Mouse (Mus musculus) adrenal gland, postnatal 14 days (tissue): ENCODE data around the gene Glis3. TPM values are rescaled to one million over a fixed set of nuclear protein-coding genes. Genes with fewer than 3 reads are reported as not detected.
A peak's percentile ranks its signal among the peaks of the same experiment; 100 is the strongest.

Source experiments
- DNase-seq: peaks from one replicate; pipeline ENCODE4 v3.0.0; 2021; ENCODE audit warnings: mixed read lengths
- total RNA-seq: library from RNA; stranded (reverse); gene quantifications from 2 replicates; pipeline ENCODE4 v1.2.3, GENCODE M21; 2021

Glis3 gene
- total RNA-seq, 1 experiment from 2014 or later, result 6.4 TPM

DNA sequence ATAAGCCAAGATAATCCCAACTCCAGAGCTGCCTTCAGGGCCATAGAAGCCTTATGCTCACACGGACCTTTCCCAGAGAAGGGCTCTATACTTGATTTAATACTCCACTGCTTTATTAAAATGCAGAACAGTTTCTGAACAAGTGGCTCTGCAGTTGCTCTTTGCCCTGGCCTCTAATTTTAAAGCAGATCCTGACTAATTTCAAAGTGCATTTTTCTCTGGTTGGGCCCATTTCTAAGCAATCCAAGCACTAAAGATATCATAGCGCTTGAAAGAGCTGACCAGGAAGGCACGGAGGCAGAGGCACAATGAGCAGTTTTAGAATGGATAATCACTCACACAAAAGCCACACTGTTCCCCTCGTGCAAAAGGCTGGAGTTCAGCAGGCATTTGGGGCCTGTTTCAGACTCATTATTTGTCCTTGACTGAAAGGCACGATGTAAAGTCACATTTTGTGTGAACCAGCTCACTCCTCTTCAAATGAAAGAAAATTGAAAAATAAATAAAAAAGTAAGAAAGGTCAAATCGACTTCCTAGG, 202.5 kb downstream of the Glis3 start:
- no peak for DNase-seq

DNA sequence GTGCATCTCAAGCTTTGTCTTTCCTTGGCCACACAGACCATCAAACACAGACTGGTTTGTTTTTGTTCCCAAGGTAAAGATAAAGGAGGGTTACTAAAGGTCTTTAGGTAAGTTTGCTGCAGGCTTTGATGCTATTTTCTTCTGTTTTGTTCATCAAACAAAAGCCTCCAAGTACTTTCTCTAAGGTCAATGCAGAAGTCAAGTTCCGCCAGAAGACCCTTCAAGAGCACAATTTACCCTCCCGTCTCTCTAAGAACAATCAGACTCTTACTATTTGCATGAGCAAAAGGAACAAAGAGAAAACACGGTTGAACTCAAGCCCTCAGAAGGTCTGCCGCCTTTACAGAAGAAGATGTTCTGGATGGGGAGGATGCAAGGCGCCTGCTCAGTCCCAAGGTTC, 206.3 kb downstream of the Glis3 start:
- no peak for DNase-seq

DNA sequence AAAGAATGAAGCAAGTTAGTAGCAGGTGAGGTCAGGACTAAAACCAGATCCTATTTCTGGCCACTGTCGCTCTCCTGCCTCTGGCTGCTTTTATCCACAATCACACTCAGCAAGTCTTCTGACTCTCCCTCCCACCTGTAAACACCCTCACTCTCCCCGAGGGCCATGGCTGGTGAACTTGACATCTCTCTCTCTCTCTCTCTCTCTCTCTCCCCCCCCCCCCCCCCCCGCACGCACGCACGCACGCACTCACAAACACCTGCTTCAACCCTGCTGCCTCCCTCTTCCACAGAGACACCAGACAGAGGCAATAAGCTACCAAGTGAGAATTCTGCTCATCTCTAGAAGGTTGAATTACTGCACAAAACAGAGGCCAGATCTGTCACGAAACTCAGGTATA, 208.7 kb downstream of the Glis3 start:
- DNase-seq, result no peak

DNA sequence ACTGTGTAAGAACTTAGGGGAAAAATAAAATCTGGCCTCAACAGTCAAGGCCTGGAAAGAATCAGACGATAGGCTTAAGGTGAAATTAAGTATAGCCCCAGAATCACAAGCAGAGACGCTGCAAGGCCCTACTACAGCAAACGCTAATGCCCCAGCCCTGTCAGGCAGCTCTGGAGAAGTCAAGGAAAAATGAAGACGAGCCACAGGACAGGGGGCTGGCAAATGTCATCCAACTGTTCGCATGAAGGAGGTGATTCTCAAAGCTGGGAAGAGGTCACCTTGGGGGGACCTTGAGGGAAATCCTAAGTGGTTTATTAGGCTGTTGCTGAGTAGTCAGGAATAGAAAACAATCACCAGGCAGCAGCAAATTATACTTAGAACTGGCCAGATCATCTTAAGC, 214.1 kb downstream of the Glis3 start:
- DNase-seq, result no peak

DNA sequence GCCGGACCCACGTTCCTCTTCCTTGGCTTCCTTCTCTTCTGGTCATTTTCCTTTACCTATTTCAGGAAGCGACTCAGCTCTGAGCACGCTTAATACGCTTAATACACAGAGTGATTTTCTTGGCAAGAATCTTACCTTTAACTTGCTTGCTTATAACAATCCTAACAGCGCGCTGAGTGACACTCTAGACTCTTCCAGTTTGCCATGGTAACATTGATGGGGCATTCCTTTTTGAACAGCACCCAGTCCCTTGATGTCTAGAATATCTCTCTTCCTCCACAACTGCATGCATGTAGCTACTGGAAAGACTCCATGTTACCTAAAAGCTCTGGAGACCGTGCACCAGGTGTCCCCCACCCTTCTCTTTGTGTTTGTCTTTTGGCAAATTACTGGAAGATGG, 225.5 kb downstream of the Glis3 start:
- no peak for DNase-seq

DNA sequence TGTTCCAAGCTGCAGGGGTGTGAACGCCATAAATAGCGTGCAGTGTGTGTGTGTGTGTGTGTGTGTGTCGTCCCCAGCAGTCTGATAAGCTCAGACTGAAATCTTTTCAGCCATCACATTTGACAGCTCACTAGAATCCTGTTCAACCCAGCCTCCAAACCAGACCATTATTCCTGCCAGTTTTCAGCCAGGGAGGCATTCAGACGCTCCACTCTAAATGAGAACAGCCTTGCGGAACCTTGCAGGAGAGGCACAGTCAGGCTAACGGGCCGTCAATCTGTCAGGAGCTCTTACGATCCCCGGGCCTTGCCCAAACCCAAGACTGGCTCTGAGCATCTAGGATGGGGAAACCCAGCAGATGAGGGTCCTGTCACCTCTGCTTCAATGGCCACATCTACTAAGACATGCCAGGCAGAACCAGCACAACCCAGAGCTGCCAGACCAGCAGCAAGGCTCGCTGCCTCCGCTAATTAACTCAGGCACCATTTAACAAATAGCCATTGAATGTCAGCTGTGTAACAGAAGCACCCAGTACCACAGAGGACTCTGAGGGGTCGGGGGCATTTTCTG, 226.8 kb downstream of the Glis3 start:
- DNase-seq, result no peak

DNA sequence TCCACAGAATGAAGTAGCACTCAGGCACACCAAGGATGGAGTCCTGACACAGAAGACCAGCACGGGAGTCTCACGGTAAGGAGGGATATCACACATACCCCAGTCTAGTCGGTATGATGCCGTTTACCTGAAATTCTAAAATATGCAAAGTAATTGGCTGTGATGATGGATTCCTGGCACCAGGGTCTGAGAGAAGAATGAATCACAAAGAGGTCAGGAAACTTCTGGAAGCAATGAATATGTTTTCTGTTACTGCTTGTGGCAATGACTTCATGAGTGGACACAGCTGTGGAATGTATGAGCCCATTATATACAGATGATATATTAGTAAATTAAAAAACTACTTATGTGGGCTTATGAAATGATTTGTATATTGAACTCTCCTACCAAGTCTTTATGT, 231.1 kb downstream of the Glis3 start:
- no peak for DNase-seq

DNA sequence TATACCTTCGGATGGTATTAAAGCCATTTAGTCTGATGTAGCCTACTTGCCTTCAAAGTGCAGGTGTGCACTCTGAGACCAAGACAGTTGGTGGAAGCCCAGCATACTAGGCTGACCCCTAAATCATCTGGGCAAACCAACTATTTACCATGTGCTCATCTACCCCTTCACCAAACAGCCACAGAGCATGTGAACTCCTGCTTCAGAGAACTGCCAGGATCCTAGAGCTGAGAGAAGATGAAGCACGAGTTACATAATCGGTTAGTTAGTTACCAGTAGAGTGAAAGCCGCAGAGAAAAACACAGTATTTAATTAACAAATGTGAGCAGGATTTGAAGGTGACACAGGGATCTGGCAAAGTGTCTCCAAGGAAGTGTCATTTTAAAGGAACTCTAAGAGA, 237.7 kb downstream of the Glis3 start:
- DNase-seq, result no peak

DNA sequence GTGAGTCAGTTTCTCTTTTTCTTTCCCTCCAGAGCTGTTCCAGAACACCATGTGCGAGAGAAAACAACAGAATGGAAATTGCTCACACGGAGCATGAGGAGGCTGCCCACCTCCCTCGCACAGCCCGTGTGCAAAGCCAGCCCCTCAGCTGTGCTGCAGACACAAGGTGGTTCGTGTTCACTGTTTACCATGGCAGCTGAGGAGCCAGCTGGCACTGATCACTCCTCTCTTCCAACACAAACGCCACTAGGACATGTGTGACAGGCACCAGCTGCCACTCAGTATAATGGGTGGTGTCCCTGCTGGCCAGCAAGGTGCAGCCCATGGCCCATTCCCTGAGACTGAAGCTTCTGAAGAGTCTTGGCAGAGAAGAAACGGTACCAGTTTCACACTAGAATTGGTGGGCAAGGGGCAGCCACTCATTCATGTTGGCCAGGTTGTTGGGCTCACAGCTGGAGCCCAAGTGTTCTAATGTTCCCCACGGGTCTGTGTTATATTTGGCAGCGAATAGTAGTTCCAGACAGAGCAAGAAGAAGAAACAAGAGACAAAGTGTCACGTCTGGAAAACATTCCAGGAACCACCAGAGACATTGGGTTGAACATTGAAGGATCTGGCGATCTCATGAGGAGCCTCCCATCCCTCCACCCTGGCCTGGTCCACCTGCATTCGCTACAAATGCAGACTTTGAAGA, 243.3 kb downstream of the Glis3 start:
- no peak for DNase-seq

DNA sequence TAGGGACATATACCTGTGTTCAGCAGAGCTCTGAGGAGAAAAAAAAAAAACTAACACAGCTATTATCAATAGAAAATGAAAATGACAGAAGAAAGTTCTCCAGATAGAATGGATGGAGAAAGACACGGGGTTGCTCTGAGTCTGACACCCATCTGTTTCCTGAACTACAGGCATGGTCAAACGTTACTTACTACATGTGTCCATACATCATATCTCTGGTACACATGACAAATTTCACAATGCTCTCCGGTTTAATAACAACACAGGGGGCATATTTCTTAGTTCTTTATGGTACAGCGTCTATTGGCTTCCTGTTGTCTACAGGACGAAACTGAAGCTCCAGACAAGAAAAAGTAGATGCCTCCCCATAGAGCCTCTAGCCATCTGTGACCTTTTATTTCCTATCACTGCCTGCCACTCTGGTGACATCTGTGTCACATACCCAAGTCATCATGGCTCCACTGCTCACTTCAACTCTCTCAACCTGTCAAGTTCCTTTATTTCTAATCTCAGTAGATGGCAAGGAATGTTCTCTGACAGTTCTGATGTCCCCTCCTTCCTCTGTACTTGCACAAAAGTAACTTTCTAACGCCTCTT, 251.6 kb downstream of the Glis3 start:
- no peak for DNase-seq

DNA sequence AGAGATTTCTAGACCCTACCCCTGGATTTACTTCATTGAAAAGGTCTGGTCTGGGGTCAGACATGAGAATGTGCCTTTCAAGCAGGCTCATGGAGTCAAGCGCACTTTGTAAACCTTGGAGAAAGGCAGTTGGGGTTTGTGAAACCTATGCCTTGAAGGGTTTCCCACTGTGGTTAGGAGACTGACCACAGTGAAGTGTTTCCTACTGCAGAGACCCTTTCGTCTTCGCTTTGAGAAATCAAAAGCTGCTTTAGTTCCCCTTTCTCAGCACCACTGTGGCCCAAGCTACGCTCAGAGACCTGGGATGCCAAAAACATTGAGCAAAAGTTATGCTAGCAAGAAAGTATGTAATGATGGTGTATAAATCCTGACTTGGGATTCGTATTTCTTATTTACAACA, 255.7 kb downstream of the Glis3 start:
- DNase-seq, result no peak

DNA sequence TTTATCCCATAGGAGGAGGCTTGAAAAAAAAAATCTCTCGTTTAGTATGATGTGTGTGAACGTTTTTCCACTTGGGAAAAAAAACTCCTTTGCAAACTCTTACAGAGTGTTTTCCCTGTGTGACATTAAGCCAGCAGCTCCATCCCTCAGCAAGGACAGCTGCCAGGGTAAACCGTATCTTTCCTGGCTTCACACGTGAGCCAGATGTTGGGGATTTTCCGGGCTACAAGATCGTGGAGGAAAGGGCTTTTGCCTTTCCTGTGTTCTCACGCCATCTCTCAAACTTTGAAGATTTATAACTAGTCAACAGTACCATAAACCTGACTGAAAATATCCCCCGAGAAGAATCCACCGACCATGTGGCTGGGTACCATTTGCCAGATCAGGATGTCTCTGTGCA, 256.9 kb downstream of the Glis3 start:
- no peak for DNase-seq

DNA sequence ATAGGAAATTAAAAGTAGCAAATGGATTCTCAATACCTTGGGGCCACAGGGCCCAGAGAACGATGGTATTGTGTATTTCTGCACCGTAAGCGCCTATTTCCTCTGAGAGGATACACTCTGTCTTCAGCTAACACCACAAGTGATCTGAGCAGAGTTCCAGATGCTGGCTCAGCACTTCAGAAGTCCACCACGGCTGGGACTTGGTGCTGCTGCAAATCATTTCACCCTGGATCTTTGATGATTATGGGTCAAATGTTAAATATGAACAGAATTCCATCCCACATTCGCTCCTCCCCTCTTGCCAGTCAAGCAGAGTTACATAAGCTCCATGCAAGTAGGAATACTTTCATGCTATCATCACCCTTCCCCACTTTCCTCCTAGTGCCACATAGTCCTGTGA, 263.8 kb downstream of the Glis3 start:
- no peak for DNase-seq

DNA sequence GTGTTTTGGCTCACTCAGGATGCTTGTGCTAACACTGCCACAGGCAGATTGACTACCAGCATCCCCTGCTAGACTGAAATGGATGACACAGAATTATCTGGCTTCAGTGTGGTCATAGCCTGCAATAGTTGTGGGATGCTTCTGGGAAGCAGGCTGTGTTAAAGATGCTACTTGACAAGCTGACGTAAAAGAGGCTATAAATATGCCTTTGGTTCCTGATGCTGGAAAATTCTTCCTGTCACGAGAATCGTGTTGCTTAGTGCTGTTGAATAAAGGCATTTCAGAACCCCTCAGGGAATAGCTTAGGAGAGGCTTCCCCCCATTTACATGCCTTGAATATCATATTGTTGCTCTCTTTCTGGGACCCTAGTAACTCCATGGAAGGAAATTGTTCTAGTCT, 271.1 kb downstream of the Glis3 start:
- DNase-seq, result no peak

DNA sequence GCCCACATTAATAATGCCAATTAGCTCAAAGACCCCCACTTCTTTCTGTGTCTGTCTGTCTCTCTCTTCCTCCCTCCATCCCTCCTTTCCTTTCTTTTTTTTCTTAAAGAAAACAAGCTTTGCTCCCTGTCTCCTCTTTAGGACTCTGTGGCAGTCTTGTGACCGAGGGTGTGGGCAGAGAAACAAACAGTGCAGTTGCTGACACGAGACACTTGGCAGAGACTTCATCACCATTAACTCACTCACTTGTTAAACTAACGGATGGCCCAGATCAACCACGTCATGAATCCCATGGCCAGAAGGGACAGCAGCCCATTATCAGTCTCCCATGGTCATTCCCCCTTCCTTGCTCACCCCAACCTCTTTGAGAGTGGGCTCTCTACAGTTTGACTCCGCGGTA, 276.9 kb downstream of the Glis3 start:
- DNase-seq, result no peak

DNA sequence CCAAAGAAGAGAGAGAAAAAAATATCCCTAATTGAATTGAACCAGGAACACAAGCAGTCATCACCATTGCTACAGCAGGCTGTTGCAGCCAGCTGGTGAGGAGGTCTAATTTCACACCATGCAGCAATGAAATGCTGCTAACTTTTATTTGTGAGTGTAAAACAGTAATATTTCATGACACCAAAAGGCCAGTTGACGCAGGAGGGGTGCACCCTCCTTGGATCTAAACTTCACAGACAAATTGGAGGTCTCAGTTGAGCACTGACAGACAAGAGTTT, 284.4 kb downstream of the Glis3 start:
- DNase-seq, result no peak

DNA sequence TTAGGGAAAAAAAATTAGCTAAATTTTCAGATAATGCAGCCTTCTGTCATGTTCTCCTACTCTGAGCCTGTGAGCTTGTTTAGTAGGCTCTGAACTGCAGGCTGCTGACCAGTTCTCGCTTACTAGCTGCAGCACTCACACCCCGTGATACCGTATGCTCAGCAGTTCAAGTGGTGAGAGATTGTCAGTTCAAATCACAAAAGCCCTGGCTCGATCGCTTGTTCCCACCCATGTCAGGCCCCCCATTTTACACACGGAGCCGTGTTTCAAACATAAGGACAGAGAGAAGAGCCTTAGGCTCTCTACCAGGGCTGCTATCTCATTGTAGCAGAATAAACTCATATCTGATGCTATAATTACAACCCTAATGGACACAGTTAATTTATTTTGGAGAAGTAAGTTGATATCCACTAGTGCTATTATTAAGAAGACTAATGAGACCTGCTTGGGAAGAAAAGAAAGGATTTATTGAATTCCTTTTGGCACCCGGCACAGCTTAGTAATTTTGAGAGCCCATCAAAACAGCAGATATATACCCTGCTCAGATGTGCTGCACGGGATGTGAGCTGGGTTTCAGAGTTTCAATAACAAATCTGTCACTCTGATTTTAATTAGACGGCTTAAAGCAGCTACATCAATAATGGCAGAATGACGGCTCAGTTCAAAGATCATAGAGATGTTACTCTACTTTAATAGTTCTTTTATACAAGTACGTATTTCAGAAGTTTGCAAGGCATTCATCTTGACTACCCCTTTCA, 284.9 kb downstream of the Glis3 start:
- no peak for DNase-seq

DNA sequence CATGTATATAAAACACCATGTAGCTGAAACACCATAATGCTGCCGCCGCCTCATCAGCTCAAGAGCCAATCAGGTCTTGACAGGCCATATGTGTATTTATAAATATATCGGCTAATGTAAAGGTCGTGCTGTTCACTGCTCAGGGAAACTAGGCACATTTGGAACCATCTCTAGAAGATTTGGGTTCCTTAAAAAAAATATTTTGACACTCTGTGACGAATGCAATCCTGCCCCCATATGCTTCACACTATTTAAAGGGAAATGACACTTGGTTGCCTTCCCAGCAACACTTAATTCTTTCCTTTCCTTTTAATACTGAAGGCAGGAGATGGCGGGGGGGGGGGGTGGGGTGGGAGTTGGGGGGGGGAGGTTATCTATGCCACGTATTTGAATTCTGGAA, 286.1 kb downstream of the Glis3 start:
- DNase-seq, result no peak

DNA sequence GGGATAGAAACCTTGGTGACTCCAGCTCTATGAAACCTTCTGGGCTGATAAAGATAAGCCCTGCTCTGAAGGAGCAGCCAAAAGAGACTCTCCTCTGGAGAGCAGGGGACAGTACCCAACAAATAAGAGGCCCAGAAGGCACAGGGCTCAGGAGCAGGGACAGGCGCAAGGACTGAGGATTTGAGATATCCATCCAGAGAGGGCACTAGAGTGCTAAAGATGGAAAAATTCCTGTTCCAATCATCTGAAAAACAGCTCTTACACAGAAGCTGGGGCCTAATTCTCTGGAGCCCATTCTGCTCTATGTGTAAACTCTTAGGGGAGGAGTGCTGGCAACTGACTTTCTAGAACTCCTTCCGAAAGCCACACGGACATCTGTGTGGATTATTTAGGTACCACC, 287.0 kb downstream of the Glis3 start:
- DNase-seq, result no peak

DNA sequence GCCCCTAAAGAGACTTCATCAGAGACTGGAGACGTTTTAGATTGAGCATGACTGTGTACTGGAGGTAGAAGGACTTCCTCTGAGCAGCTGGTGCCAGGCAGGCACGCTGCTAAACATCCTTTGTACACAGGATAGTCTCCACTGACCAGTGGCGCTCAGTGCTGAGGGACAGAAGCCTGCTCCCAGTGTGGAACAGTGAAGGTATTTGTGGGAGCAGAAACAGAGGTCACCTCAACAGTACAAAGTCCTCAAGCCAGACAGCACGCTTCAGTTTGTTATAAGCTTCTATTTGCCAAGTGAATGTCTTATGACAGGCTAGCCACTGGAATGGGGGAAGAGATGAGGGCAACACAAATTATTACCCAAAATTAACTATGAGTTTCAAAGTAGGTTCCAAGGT, 289.0 kb downstream of the Glis3 start:
- no peak for DNase-seq

DNA sequence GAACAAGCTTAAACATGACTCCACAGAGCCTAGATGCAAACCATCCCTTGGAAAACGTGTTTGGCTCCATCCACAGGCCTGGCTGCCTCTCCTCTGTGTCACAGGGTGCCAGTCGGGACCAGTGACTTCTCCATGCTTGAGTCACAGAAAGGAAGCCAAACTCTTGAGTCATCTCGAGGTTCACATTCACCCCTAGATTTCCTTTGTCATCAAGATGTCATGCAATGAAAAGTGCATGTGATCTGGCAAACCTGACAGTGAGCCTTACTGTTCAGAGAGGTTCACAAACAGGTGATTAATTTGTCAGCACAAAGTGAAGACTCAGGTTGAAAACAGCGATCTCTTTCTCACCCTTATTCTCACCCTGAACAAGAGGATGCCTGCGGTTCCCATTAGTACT, 290.7 kb downstream of the Glis3 start:
- peak; percentile 33 for DNase-seq

DNA sequence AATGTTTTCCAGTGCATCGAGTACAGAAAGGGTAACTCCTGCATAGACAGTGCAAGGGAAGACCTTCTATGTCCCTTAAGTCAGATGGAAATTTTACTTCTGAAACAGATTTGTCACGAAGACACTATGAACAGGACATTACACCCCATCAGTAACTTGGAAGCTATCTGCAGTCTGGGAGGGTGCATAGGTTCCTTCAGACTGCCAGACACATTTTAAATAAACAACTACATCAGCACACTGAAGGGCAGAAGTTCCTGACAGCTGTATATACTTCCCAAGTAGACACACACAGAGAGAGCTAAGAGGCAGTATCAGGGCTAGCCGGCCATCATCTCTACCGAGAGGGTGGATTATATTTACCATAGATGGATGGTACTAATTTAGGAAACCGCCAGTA, 296.5 kb downstream of the Glis3 start:
- no peak for DNase-seq

DNA sequence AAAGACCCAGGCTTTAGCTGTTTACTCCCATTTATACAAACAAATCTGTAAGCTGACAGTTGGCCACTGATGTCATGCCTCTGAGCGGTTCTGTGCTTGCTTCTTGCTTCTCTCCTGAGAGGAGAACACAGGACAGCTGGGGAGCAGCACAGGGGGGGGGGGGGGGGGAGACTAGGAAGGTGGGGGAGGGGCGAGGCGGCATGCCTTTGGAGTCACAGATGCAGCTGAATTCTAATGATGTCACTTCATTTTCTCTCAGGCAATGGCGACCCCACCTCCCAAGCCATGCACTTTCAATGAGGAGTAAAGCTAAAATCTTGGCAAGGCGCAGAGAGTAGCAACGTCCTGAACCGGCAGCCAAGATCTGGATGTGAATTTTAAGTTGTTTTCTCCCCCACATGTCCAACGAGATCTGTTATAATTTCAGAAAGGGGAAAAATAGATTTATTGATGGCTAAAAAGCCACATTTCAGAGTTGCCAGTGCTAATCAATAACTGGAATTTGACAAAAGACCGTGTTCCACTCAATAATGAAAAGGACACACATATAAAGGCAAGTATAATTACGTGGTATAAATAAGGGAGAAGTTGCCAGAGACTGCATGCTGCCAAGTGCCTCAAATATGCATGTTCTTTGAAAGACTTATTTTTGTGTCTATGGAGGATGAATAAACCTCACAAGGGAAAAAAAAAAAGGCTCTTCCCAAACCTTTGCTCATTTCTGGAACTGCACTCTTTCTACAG, 297.5 kb downstream of the Glis3 start:
- DNase-seq, result no peak
